Mouse (Mus musculus): ENCODE results near the gene Olfr94. TPM values are rescaled to one million over a fixed set of nuclear protein-coding genes. Genes with fewer than 3 reads are reported as not detected.

The Olfr94 gene
- polyA plus RNA-seq, 1 experiment from 2014 or later = not detected

DNA sequence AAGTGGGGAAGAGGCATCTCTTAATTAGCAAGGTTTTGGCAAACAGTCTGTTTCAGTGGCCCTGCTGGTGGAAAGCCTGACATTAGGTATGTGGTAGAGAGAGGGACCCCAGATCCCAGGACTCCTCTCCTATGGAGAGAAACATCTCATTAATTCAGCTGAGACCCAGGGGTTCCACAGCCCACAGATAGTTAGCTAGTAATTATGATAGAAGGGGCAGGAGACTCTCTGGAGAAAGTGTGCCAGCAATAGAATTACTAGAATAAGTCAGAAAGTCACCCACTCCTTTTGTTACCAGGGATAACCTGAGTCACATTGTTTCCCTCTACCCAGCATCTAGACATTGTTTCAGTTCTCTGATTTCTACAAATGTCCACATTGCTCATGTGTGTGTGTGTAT is 39.4 kb downstream of the Olfr94 start, which contains the start of gene Olfr93:
Olfr93 (minus strand) TSS at position 101 of the 400 bp plus-strand sequence.
- no peaks in the 10 kb centered on the region for H3K9me3 ChIP-seq (ENCODE audit: low read length)
- H3K4me3 ChIP-seq (ENCODE audit: low read depth, low read length) = no peak within 1 kb of the TSS
- no peaks in the 10 kb centered on the region for H3K4me1 ChIP-seq (ENCODE audit: insufficient read depth)
- H3K36me3 ChIP-seq (replicated peaks; ENCODE audit: insufficient read depth, low read length) = no peaks in the 10 kb centered on the region
- no peak within 1 kb of the TSS for H3K27ac ChIP-seq (ENCODE audit: low read depth)
- no peak within 1 kb of the TSS for H3K9ac ChIP-seq (replicated peaks)
- no peak for DNase-seq
- no peak within 1 kb of the TSS for H3K4me2 ChIP-seq (ENCODE audit: low read depth, low read length)
- no peak for TF ChIP-seq CTCF (IDR thresholded peaks at IDR 0.05; ENCODE audit: low read depth)
- TF ChIP-seq EP300 (IDR thresholded peaks at IDR 0.05; ENCODE audit: low read depth) = no peak
- no peak for ATAC-seq
- H3K27me3 ChIP-seq (ENCODE audit: insufficient read depth, low read length) = no peaks in the 10 kb centered on the region

Other genes with a start within 250 kb of the Olfr94 start
- 39.9 and 41.7 TPM in 2 replicates for gene Ppp1r11, start 249.3 kb downstream of the Olfr94 start, polyA plus RNA-seq (2015; fragmentation: Nextera tagmentation; extraction: Ambion mirVana)
- gene Znrd1, start 242.4 kb downstream of the Olfr94 start, polyA plus RNA-seq (2015; fragmentation: Nextera tagmentation; extraction: Ambion mirVana) = 19.3 and 23.7 TPM in 2 replicates
- 4.1 and 5.6 TPM in 2 replicates for gene Znrd1as, start 242.4 kb downstream of the Olfr94 start, polyA plus RNA-seq (2015; fragmentation: Nextera tagmentation; extraction: Ambion mirVana)
- gene 2410137M14Rik, start 219.8 kb downstream of the Olfr94 start, polyA plus RNA-seq (2015; fragmentation: Nextera tagmentation; extraction: Ambion mirVana) = not detected in 2 replicates
- gene H2-M5, start 211.5 kb downstream of the Olfr94 start, polyA plus RNA-seq (2015; fragmentation: Nextera tagmentation; extraction: Ambion mirVana) = 0.04 TPM in 1 of 2 replicates, not detected in the other
- gene Zfp57, start 199.8 kb downstream of the Olfr94 start, polyA plus RNA-seq (2015; fragmentation: Nextera tagmentation; extraction: Ambion mirVana) = 1.4 and 2.3 TPM in 2 replicates
- gene Mog, start 177.6 kb downstream of the Olfr94 start, polyA plus RNA-seq (2015; fragmentation: Nextera tagmentation; extraction: Ambion mirVana) = not detected in 2 replicates
- gene Gabbr1, start 155.0 kb downstream of the Olfr94 start, polyA plus RNA-seq (2015; fragmentation: Nextera tagmentation; extraction: Ambion mirVana) = 0.41 and 0.46 TPM in 2 replicates
- gene Olfr90, start 112.5 kb downstream of the Olfr94 start, polyA plus RNA-seq (2015; fragmentation: Nextera tagmentation; extraction: Ambion mirVana) = not detected in 2 replicates
- not detected in 2 replicates for gene Olfr91, start 102.7 kb downstream of the Olfr94 start, polyA plus RNA-seq (2015; fragmentation: Nextera tagmentation; extraction: Ambion mirVana)
- gene Olfr92, start 80.9 kb downstream of the Olfr94 start, polyA plus RNA-seq (2015; fragmentation: Nextera tagmentation; extraction: Ambion mirVana) = not detected in 2 replicates
- not detected in 2 replicates for gene Olfr93, start 39.5 kb downstream of the Olfr94 start, polyA plus RNA-seq (2015; fragmentation: Nextera tagmentation; extraction: Ambion mirVana)
- 2.2 and 3.4 TPM in 2 replicates for gene Ubd, start 7.1 kb downstream of the Olfr94 start, polyA plus RNA-seq (2015; fragmentation: Nextera tagmentation; extraction: Ambion mirVana)
- not detected in 2 replicates for gene Olfr95, start 12.1 kb upstream of the Olfr94 start, polyA plus RNA-seq (2015; fragmentation: Nextera tagmentation; extraction: Ambion mirVana)
- gene Olfr96, start 19.2 kb upstream of the Olfr94 start, polyA plus RNA-seq (2015; fragmentation: Nextera tagmentation; extraction: Ambion mirVana) = not detected in 2 replicates
- not detected in 2 replicates for gene Olfr97, start 36.3 kb upstream of the Olfr94 start, polyA plus RNA-seq (2015; fragmentation: Nextera tagmentation; extraction: Ambion mirVana)
- not detected in 2 replicates for gene Olfr98, start 62.8 kb upstream of the Olfr94 start, polyA plus RNA-seq (2015; fragmentation: Nextera tagmentation; extraction: Ambion mirVana)
- gene H2-M3, start 69.2 kb upstream of the Olfr94 start, polyA plus RNA-seq (2015; fragmentation: Nextera tagmentation; extraction: Ambion mirVana) = 4.5 and 4.6 TPM in 2 replicates
- gene Olfr99, start 82.5 kb upstream of the Olfr94 start, polyA plus RNA-seq (2015; fragmentation: Nextera tagmentation; extraction: Ambion mirVana) = not detected in 2 replicates
- gene Olfr101, start 103.3 kb upstream of the Olfr94 start, polyA plus RNA-seq (2015; fragmentation: Nextera tagmentation; extraction: Ambion mirVana) = not detected in 2 replicates
- gene Olfr102, start 116.1 kb upstream of the Olfr94 start, polyA plus RNA-seq (2015; fragmentation: Nextera tagmentation; extraction: Ambion mirVana) = not detected in 2 replicates
- not detected in 2 replicates for gene Olfr103, start 138.7 kb upstream of the Olfr94 start, polyA plus RNA-seq (2015; fragmentation: Nextera tagmentation; extraction: Ambion mirVana)
- not detected in 2 replicates for gene Olfr104-ps, start 158.6 kb upstream of the Olfr94 start, polyA plus RNA-seq (2015; fragmentation: Nextera tagmentation; extraction: Ambion mirVana)
- not detected in 2 replicates for gene Olfr105-ps, start 178.0 kb upstream of the Olfr94 start, polyA plus RNA-seq (2015; fragmentation: Nextera tagmentation; extraction: Ambion mirVana)
- gene Olfr106-ps, start 189.4 kb upstream of the Olfr94 start, polyA plus RNA-seq (2015; fragmentation: Nextera tagmentation; extraction: Ambion mirVana) = not detected in 2 replicates
- gene Olfr107, start 198.2 kb upstream of the Olfr94 start, polyA plus RNA-seq (2015; fragmentation: Nextera tagmentation; extraction: Ambion mirVana) = not detected in 2 replicates
- not detected in 2 replicates for gene Olfr108, start 244.5 kb upstream of the Olfr94 start, polyA plus RNA-seq (2015; fragmentation: Nextera tagmentation; extraction: Ambion mirVana)

Data from liver, postnatal 0 days (tissue).